Mouse (Mus musculus) liver, postnatal 0 days (tissue): ENCODE data around the gene Osbpl9. TPM values are rescaled to one million over a fixed set of nuclear protein-coding genes. Genes with fewer than 3 reads are reported as not detected.

Source experiments
- ATAC-seq: fragments of 200-750 bp; cut with Nextera tagmentation; 2 replicates; pipeline ENCODE4 v1.8.0; 2017; ENCODE audit warnings: mild to moderate bottlenecking, moderate library complexity
- DNase-seq: peaks from one replicate; pipeline ENCODE4 v3.0.0-alpha.2; 2016
- H3K27ac ChIP-seq: fragments of 300-500 bp; sonication (generic); 2 replicates; pipeline ENCODE4 v1.5.1; 2014; ENCODE audit warnings: antibody characterized with exemption, moderate library complexity, mild to moderate bottlenecking, low read depth
- H3K27me3 ChIP-seq: fragments of 300-500 bp; sonication (generic); 2 replicates; pipeline ENCODE4 v1.6.1; 2014; ENCODE audit warnings: low read length, control low read depth, mixed read lengths; ENCODE audit not compliant: insufficient read depth
- H3K36me3 ChIP-seq: fragments of 300-500 bp; sonication (generic); replicated peaks from 2 replicates; pipeline ENCODE4 v1.6.1; 2014; ENCODE audit warnings: mild to moderate bottlenecking, control low read depth, low read length, moderate library complexity, mixed read lengths; ENCODE audit not compliant: insufficient read depth
- H3K4me1 ChIP-seq: fragments of 300-500 bp; sonication (generic); 2 replicates; pipeline ENCODE4 v1.6.1; 2014; ENCODE audit warnings: antibody characterized with exemption, mild to moderate bottlenecking, control low read depth; ENCODE audit not compliant: insufficient read depth
- H3K4me2 ChIP-seq: fragments of 300-500 bp; sonication (generic); 2 replicates; pipeline ENCODE4 v1.6.1; 2014; ENCODE audit warnings: low read depth, mild to moderate bottlenecking, low read length, moderate library complexity, mixed read lengths
- H3K4me3 ChIP-seq: fragments of 300-500 bp; sonication (generic); 2 replicates; pipeline ENCODE4 v1.5.1; 2014; ENCODE audit warnings: low read depth, low read length
- H3K9ac ChIP-seq: fragments of 300-500 bp; sonication (generic); replicated peaks from 2 replicates; pipeline ENCODE4 v1.6.1; 2014; ENCODE audit warnings: mild to moderate bottlenecking, moderate library complexity
- H3K9me3 ChIP-seq: fragments of 300-500 bp; sonication (generic); 2 replicates; pipeline ENCODE4 v1.6.1; 2016; ENCODE audit warnings: mild to moderate bottlenecking, control low read depth, low read length, mixed read lengths
- CTCF ChIP-seq: sonication (generic); IDR thresholded peaks from 2 replicates; pipeline ENCODE4 v1.5.1; 2016; ENCODE audit warnings: antibody characterized with exemption, low read depth
- EP300 ChIP-seq: IDR thresholded peaks from 2 replicates; pipeline ENCODE4 v1.6.1; 2016; ENCODE audit warnings: antibody characterized with exemption, low read depth, mild to moderate bottlenecking
- WGBS: fragments of 180-500 bp; shearing (Covaris S2); extraction: QIAGEN DNeasy Blood & Tissue Kit; methylation state at CpG from one replicate; pipeline ENCODE4 v1.1.7; 2014; ENCODE audit not compliant: insufficient replicate concordance; 5-methylcytosine and 5-hydroxymethylcytosine counted together
- polyA plus RNA-seq: library from polyadenylated mRNA; unstranded; fragments of >200 nt; fragmentation: Nextera tagmentation; extraction: Ambion mirVana; gene quantifications from 2 replicates; pipeline ENCODE4 v1.2.1, GENCODE M21; 2015

The Osbpl9 gene
- polyA plus RNA-seq, 1 experiment from 2014 or later, result 28.2 TPM

DNA sequence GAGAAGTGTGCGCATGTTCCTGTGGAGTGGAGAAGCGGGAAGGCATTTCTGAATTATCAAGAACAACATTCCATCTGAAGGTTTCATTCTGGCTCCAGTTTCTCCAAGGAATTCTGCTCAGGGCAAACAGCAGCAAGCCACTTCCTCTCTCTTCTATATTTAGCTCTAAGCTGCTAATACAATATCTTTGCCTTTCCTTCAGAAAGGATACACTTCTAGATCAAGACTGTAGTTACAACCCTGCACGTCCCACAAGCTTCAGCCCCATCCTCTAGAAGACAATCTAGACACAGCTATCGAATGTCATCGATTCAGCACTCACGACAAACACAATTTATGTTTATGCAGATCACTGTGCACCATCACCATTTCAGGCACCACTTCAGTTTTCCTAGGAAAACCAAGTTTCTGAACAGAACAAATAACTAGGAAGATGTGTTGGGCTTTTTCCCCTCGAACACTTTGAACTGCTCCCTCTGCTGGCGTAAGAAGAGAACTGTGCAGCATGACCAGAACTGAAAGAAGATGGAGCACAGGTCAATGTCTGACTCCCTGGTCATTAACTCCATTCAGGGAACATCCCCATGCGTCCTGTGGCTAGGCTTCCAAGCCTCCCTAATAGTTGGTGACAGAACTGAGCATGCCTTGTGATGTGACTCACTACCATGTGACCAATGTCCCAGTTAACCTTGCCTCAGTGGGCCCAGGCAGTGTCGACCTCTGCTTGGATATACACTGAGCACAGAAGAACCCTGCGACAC, 54.6 kb downstream of the Osbpl9 start:
- DNase-seq, result peak; percentile 41
- Histone ChIP-seq H3K9me3 (no peaks in the 10 kb centered on the region), H3K27ac (peak overlapping the region; percentile 34; the same call in 1 of the 2 replicates), H3K4me1 (peaks cover 3% of the 10 kb centered on the region; the same call in 1 of the 2 replicates), H3K4me2 (peak overlapping the region; percentile 22), H3K27me3 (no peaks in the 10 kb centered on the region), H3K9ac (no peak overlapping the region), H3K36me3 (no peaks in the 10 kb centered on the region; the same call in 1 of the 2 replicates), H3K4me3 (no peak overlapping the region)
- TF ChIP-seq EP300 (no peak), CTCF (peak; percentile 90)
- 48% methylated on average over 11 of the region's 11 CpGs for WGBS
- ATAC-seq, result peak; percentile 72

DNA sequence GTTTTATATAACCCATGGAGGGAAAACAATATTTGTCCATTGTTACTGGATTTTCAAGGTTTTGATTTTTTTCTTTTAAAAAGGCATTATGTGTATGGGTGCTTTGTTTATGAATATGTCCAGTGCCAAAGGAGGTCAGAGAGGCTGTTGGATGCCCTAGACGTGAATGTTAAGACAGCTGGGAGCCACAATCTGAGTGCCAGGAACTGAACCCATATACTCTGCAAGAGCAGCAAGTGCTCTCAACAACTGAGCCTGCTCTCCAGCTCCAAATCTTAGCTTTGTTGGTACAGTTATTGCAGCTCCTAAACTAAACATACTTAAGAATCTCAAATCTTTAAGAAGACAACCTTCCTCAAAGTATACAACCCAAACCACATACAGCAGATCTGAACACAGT, 59.0 kb downstream of the Osbpl9 start:
- Histone ChIP-seq H3K9ac (no peak overlapping the region), H3K9me3 (no peaks in the 10 kb centered on the region), H3K4me3 (no peak overlapping the region), H3K4me1 (peaks cover 3% of the 10 kb centered on the region; the same call in 1 of the 2 replicates), H3K36me3 (no peaks in the 10 kb centered on the region), H3K4me2 (no peak overlapping the region), H3K27ac (no peak overlapping the region), H3K27me3 (no peaks in the 10 kb centered on the region)
- 65% methylated on average over 1 of the region's 1 CpGs for WGBS
- no peak for TF ChIP-seq CTCF
- no peak for TF ChIP-seq EP300
- DNase-seq (no peak), ATAC-seq (no peak)

DNA sequence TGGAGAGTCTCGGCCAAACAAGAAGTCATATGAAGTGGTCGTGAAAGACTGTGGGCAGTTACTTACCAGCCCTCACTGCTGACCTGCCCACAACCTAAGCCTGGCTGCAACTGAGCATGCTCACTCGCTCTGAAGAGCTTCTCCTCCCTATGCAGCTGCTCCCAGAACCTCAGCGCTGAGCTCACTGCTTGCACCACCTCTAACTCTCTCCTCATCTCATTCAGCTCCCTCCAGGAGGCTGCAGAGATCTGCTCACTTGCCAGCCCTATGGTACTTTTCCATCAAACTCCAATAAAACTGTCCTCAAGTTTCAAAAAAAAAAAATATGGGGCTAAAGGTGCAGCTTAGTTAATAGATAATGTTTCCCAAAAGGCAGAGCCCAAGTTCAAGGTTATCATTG, 63.5 kb downstream of the Osbpl9 start:
- Histone ChIP-seq H3K9me3 (no peaks in the 10 kb centered on the region), H3K4me3 (no peak overlapping the region), H3K27ac (no peak overlapping the region), H3K4me1 (peaks cover 2% of the 10 kb centered on the region; the same call in 1 of the 2 replicates), H3K9ac (no peak overlapping the region), H3K36me3 (no peaks in the 10 kb centered on the region), H3K27me3 (no peaks in the 10 kb centered on the region), H3K4me2 (peak overlapping the region; percentile 11)
- no peak for DNase-seq
- no peak for TF ChIP-seq CTCF
- ATAC-seq, result peak; percentile 55
- WGBS, result 49% methylated on average over 4 of the region's 4 CpGs

DNA sequence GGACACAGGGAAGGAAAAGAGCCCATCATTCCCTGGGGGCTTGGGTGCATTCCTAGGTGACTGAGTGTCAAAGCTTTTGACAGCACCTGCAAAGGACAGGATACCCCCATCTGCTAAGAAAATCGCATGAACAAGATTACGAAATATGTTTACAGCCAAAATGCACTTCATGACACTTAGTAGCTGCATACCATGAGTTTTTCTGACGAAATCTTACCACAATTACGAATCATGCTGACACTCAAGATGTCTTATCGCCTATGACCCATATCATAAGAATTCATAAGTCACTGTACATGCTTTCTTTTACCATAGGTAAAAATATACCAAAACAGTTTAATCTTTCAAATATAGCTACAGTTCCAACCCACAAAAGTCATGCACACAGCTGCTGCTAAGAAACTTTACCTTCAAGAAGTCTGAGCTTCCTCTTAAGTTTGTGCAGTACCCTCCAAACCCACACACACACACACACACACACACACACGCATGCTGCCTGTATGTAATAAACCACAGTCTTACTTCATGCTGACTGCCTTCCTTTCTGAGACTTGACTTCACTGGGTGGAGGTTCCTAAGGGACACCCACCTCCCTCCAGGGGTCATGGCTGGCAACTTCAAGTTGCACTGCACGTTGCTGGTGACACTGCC, 65.5 kb downstream of the Osbpl9 start:
- DNase-seq, result peak; percentile 53
- Histone ChIP-seq H3K9me3 (no peaks in the 10 kb centered on the region), H3K27ac (peak overlapping the region; percentile 56; the same call in 1 of the 2 replicates), H3K36me3 (0 out of 2 replicates have a peak, but pooled peaks cover 2% of the 10 kb centered on the region), H3K27me3 (no peaks in the 10 kb centered on the region), H3K4me2 (peak overlapping the region; percentile 6; the same call in 1 of the 2 replicates), H3K4me3 (no peak overlapping the region), H3K9ac (no peak overlapping the region), H3K4me1 (peaks cover 2% of the 10 kb centered on the region; the same call in 1 of the 2 replicates)
- 37% methylated on average over 7 of the region's 7 CpGs for WGBS
- no peak for TF ChIP-seq EP300
- no peak for TF ChIP-seq CTCF
- ATAC-seq, result peak; percentile 56; the same call in 1 of the 2 replicates

DNA sequence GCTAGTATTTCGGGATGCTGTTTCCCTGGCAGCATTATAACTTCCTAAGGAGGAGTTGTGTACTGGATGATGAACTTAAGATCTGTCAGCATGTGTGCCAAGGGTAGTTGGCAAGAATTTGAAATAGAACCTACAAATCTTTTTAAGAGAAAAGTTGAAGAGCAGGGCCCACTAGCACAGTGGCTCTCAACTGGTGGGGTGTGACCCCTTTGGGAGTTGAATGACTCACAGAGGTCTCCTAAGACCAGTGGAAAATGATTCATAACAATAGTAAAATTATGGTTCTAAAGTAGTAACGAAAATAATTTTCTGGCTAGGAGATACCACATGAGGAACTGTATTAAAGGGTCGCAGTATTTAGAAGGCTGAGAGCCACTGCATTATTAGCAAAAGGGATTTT, 67.1 kb downstream of the Osbpl9 start:
- no peak for ATAC-seq
- H3K4me3 ChIP-seq, result no peak overlapping the region
- TF ChIP-seq CTCF, result no peak
- TF ChIP-seq EP300, result no peak
- no peak for DNase-seq
- H3K4me1 ChIP-seq, result peaks cover 2% of the 10 kb centered on the region; the same call in 1 of the 2 replicates
- H3K4me2 ChIP-seq, result no peak overlapping the region
- no peaks in the 10 kb centered on the region for H3K27me3 ChIP-seq
- no peak overlapping the region for H3K27ac ChIP-seq
- WGBS, result 78% methylated on average over 3 of the region's 3 CpGs
- H3K9ac ChIP-seq, result no peak overlapping the region
- H3K36me3 ChIP-seq, result 0 out of 2 replicates have a peak, but pooled peaks cover 2% of the 10 kb centered on the region
- H3K9me3 ChIP-seq, result no peaks in the 10 kb centered on the region

DNA sequence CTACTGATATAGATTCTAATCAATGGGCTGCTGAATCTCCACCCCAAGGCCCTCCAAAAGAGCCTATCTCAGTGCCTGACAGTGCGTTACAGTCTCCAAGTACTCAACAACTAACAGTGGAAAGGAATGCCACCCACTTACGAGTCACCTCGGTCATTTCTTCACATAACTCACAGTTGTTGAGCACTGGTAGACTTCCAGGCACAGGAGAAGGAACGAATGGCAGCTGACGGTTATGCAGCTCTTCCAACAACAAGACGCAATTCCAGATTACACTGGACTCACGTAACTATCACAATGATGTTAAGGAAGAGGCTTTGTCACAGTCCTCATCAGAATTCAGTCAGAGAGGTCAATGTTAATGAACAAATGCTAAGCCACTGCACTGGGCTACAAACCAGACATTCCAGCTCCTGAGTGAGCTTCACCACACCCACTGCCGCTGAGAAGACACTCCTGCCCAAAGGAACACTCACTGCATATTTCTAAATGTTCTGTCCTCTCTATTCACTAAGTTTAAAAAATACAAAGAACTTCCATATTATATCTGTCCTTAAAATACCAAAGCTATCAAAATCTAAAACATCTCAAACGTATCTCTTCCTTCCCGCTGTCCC, 70.7 kb downstream of the Osbpl9 start:
- Histone ChIP-seq H3K4me3 (no peak overlapping the region), H3K27me3 (no peaks in the 10 kb centered on the region), H3K9me3 (no peaks in the 10 kb centered on the region), H3K4me1 (peaks cover 2% of the 10 kb centered on the region; the same call in 1 of the 2 replicates), H3K9ac (no peak overlapping the region), H3K4me2 (no peak overlapping the region), H3K36me3 (0 out of 2 replicates have a peak, but pooled peaks cover 2% of the 10 kb centered on the region), H3K27ac (no peak overlapping the region)
- DNase-seq (no peak), ATAC-seq (no peak)
- no peak for TF ChIP-seq CTCF
- WGBS, result 86% methylated on average over 10 of the region's 10 CpGs
